Mouse (Mus musculus) thymus, adult 2 months (tissue): ENCODE results near the gene 2010111I01Rik. TPM values are rescaled to one million over a fixed set of nuclear protein-coding genes. Genes with fewer than 3 reads are reported as not detected.

Experiments used
- DNase-seq: peaks from one replicate; pipeline ENCODE4 v3.0.0; 2021
- H3K27ac ChIP-seq: fragments of 200-500 bp; 2 replicates; pipeline ENCODE4 v1.5.1; 2012; ENCODE audit warnings: low read length, control low read depth; ENCODE audit not compliant: control insufficient read depth, insufficient read depth
- H3K27me3 ChIP-seq: fragments of 200-500 bp; 2 replicates; pipeline ENCODE4 v1.6.1; 2012; ENCODE audit warnings: mild to moderate bottlenecking, low read length, moderate library complexity, mixed read lengths; ENCODE audit not compliant: control insufficient read depth, insufficient read depth
- H3K36me3 ChIP-seq: fragments of 200-500 bp; 2 replicates; pipeline ENCODE4 v1.6.1; 2012; ENCODE audit warnings: mild to moderate bottlenecking, low read length, moderate library complexity; ENCODE audit not compliant: control insufficient read depth, insufficient read depth
- H3K4me1 ChIP-seq: fragments of 200-500 bp; replicated peaks from 2 replicates; pipeline ENCODE4 v1.6.1; 2012; ENCODE audit warnings: low read length; ENCODE audit not compliant: control insufficient read depth, insufficient read depth
- H3K4me3 ChIP-seq: fragments of 200-500 bp; 2 replicates; pipeline ENCODE4 v1.5.1; 2012; ENCODE audit warnings: mild to moderate bottlenecking, low read length, control low read depth, moderate library complexity; ENCODE audit not compliant: control insufficient read depth, insufficient read depth
- CTCF ChIP-seq: fragments of 200-500 bp; IDR thresholded peaks from 2 replicates; pipeline ENCODE4 v1.5.1; 2012; ENCODE audit warnings: mild to moderate bottlenecking, control low read depth, low read length, moderate library complexity, borderline replicate concordance; ENCODE audit not compliant: control insufficient read depth, poor library complexity, insufficient read depth; ENCODE audit errors: extremely low read depth
- POLR2A ChIP-seq: fragments of 200-500 bp; IDR thresholded peaks from 2 replicates; pipeline ENCODE4 v1.6.1; 2012; ENCODE audit warnings: mild to moderate bottlenecking, low read length, control low read depth, moderate library complexity; ENCODE audit not compliant: control insufficient read depth, poor library complexity, insufficient read depth; ENCODE audit errors: extremely low read depth
- WGBS: fragments of 180-500 bp; shearing (Covaris S2); methylation state at CpG from one replicate; pipeline ENCODE4 v1.1.7; 2018; 5-methylcytosine and 5-hydroxymethylcytosine counted together
- polyA plus RNA-seq: library from polyadenylated mRNA; depleted of rRNA; stranded (reverse); fragments of >200 nt; gene quantifications from 2 replicates; pipeline ENCODE4 v1.2.3, GENCODE M21; 2012; rRNA removed

The 2010111I01Rik gene
- polyA plus RNA-seq = 56.2 and 61.4 TPM in 2 replicates

DNA sequence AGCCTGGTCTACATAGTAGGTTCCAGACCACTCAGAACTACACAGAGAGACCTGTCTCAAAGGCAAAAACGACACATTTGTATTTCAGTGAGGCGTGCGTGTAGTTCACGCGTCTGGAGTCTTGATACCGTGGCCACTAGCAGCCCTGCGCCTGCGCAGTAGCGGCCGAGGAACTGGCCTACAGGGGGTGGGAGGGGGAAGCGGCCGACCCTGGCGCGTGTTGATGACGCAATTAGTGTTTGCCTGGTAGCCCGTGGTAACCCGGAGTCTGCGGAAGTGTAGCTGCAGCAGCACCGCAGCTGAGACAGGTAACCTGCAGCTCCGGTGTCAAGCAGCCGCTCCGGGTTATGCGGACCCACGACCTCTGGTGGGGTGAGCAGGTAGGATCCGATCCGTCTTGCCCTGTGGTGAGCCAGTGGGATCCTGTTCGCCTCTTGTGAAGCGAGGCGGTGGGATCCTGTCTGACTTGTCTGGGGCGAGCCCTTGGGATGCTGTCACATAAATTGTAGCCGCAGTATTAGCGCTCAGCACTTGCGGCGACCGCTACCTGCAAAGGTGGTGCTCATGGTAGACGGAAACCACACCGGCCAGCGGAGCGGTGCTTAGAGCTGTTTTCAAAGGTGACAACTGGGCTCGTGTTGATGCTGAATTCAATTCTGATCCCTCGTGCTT is at the start of gene 2010111I01Rik:
2010111I01Rik (plus strand) TSS at position 254 of the 672 bp plus-strand sequence.
- TF ChIP-seq CTCF (peak; percentile 31; the same call in 1 of the 2 replicates), POLR2A (peak; percentile 62)
- Histone ChIP-seq H3K4me3 (peak within 1 kb of the TSS; percentile 73), H3K27me3 (no peaks in the 10 kb centered on the region), H3K36me3 (no peaks in the 10 kb centered on the region), H3K4me1 (no peaks in the 10 kb centered on the region), H3K27ac (no peak within 1 kb of the TSS)
- DNase-seq = peak; percentile 98
- under 1% methylated on average over 41 of the region's 41 CpGs for WGBS

DNA sequence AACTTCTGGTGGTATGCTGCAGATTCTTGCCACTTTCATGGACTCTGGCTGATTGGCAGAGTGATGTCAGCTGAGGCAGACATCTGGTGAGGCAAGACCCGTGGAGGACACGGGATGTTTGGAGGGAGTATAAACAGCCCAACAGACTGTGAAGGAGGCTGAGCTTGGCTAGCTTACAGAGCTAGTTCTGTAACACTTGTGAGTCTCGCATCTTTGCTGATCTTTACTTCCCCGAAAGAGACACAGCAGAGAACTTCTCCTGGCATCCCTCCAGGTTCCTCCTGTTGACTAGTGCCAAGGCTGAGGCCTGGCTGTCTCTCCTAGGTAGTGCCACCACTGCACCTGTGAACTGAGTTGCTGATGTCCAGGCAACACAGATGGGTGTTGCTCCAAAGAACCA is 48.0 kb upstream of the 2010111I01Rik start:
- no peaks in the 10 kb centered on the region for H3K27me3 ChIP-seq
- DNase-seq = no peak
- no peak for TF ChIP-seq CTCF
- TF ChIP-seq POLR2A = no peak
- H3K36me3 ChIP-seq = no peaks in the 10 kb centered on the region
- H3K27ac ChIP-seq = no peak overlapping the region
- H3K4me3 ChIP-seq = no peak overlapping the region
- WGBS = 53% methylated on average over 4 of the region's 4 CpGs
- H3K4me1 ChIP-seq = no peaks in the 10 kb centered on the region

DNA sequence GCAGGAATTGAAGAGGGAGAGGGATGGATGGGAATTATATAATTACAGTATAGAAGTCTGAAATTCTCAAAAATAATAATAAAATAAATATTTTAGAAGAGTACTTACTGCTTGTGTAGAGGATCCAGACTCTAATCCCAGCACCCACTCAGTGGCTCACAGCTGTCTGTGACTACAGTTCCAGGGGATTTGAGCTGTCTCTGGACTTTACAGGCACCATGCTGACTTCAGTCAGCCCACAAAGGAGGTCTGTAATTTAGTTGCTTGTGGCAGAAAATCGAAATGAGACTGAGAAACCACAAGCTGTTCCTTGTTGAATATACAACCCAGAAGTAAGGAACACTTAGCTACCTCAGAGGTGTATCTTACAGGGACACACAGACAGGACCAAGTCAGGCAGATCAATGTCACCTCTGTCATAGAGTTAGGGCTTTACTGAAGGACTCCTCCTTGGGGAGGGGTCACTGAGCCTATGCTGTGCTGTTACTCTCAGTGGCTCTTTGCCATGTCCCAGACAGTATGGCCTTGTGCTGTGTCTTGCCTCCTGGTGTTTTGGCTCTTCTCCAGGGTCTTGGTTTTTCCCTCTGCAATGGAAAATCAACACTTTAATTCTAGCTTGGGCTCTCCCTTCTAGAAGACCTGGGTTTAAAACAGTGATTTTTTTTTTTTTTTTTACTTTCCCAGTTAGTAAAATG is 47.1 kb upstream of the 2010111I01Rik start:
- TF ChIP-seq CTCF (no peak), POLR2A (no peak)
- no peak for DNase-seq
- Histone ChIP-seq H3K36me3 (no peaks in the 10 kb centered on the region), H3K4me3 (no peak overlapping the region), H3K4me1 (no peaks in the 10 kb centered on the region), H3K27me3 (no peaks in the 10 kb centered on the region), H3K27ac (no peak overlapping the region)
- WGBS = 2% methylated on average over 1 of the region's 1 CpGs

DNA sequence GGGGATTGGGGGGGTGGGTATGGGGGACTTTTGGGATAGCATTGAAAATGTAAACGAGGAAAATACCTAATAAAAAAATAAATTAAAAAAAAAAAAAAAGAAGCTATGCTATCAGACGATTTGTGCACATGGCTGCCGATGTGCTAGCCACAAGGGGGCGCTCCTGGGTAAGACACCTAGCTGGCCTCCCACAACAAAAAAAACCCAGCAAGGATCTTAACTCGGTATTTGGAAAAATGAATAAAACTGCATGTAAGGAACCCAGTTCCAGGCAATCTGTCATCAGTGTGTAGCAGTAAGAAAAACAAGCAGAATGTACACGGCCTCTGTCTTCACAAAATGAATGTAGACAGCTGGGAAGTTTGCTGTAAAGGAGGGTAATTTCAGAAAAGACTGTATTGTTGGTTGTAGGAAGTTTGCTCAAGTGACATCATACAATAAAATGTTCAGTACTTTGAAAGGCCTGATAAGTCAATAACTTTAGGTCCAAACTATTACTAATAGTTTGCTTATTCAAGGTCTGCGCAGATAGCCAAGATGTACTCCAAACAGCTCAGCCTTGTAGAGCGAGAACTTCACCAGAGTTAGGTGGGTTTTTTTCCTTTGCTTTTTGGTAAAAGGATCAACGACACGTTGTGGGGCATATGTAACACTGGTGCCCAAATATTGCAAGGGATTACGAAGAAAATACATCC is 44.9 kb upstream of the 2010111I01Rik start:
- Histone ChIP-seq H3K4me3 (no peak overlapping the region), H3K4me1 (no peaks in the 10 kb centered on the region), H3K27ac (no peak overlapping the region), H3K27me3 (no peaks in the 10 kb centered on the region), H3K36me3 (no peaks in the 10 kb centered on the region)
- DNase-seq = peak; percentile 70
- TF ChIP-seq POLR2A = no peak
- peak; percentile 49; the same call in 1 of the 2 replicates for TF ChIP-seq CTCF
- WGBS = 45% methylated on average over 11 of the region's 11 CpGs

DNA sequence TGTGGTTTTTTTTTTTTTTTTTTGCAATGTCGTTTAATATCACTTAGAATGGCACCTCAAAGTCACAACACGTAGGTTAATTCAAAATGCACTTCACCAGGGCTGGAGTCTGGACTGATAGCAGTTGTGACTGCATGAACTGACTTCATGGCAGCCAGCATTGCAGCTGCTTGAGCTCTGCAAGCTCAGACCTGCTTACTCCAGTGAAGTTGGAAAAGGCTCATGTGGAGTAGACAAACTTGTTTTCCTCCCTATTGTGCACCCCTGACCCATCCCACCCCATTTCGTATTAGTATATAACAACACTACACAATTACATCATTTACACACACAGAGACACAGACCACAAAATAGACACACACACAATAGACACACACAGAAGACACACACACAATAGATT is 42.0 kb upstream of the 2010111I01Rik start:
- H3K4me3 ChIP-seq = no peak overlapping the region
- H3K27me3 ChIP-seq = no peaks in the 10 kb centered on the region
- no peaks in the 10 kb centered on the region for H3K4me1 ChIP-seq
- H3K27ac ChIP-seq = no peak overlapping the region
- DNase-seq = no peak
- H3K36me3 ChIP-seq = no peaks in the 10 kb centered on the region
- TF ChIP-seq CTCF (no peak), POLR2A (no peak)
- WGBS = 87% methylated on average over 3 of the region's 3 CpGs

DNA sequence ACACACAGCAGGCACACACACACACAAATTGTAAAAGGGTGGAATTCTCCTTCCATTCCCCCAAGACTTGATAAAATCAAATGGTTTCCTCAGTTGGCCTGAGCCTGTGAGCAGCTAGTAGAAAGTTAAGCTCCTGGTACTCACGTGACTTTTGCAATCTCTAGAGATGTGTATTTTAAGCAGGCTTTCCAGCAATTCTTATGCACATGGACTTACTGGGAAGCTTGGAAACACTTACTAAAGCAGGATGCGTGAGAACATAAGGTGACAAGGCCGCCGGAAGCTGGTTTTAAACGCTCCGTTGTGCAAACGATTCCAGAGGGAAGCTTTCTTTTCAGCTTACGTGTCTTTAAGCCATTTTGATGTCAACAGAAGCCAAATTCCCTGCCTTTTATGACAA is 41.5 kb upstream of the 2010111I01Rik start:
- WGBS = 94% methylated on average over 8 of the region's 8 CpGs
- no peaks in the 10 kb centered on the region for H3K27me3 ChIP-seq
- H3K36me3 ChIP-seq = no peaks in the 10 kb centered on the region
- H3K27ac ChIP-seq = no peak overlapping the region
- no peak for DNase-seq
- no peak overlapping the region for H3K4me3 ChIP-seq
- TF ChIP-seq CTCF (no peak), POLR2A (no peak)
- H3K4me1 ChIP-seq = no peaks in the 10 kb centered on the region
